Mouse (Mus musculus) C2C12 (cell line): ENCODE results near the gene Nufip1.

Source experiments
- CTCF ChIP-seq: IDR thresholded peaks from one replicate; pipeline ENCODE4 v1.5.1; 2011; ENCODE audit not compliant: control insufficient read depth, insufficient read depth, insufficient read length
- USF1 ChIP-seq: IDR thresholded peaks from one replicate; pipeline ENCODE4 v1.6.1; 2011; ENCODE audit warnings: low read depth, mild to moderate bottlenecking, control low read depth, moderate library complexity

- TF ChIP-seq CTCF, result no peak
- no peak for TF ChIP-seq USF1
Observed at GRCm38 (mm10) chr14:76179343-76179742, 68.7 kb downstream of the Nufip1 start.
